Mouse (Mus musculus) stomach, postnatal 0 days (tissue): ENCODE results near the gene Phf12.

Source experiments
- CTCF ChIP-seq: IDR thresholded peaks from 2 replicates; pipeline ENCODE4 v1.5.1; 2016; ENCODE audit warnings: antibody characterized with exemption, low read depth, mild to moderate bottlenecking, moderate library complexity
- EP300 ChIP-seq: optimal IDR thresholded peaks from 2 replicates; pipeline ENCODE3; 2016; ENCODE audit warnings: antibody characterized with exemption

- TF ChIP-seq CTCF (no peak), EP300 (no peak)
Measured at GRCm38 (mm10) chr11:78069130-78069529, 86.6 kb downstream of the Phf12 start.
